Mouse (Mus musculus) skeletal muscle tissue, adult 2 months (tissue): ENCODE data around the gene Tsn.
A peak's percentile ranks its signal among the peaks of the same experiment; 100 is the strongest.

ENCODE experiments used
- DNase-seq: peaks from one replicate; pipeline ENCODE4 v3.0.0-alpha.2; 2012; ENCODE audit warnings: low read depth, low spot score

Gene Tsn

GRCm38 (mm10) chr1:118311622-118312326, at the start of gene Tsn:
Tsn (minus strand) TSS chr1:118311739.
- DNase-seq, result no peak

- peak; percentile 21 for DNase-seq
Observed at GRCm38 (mm10) chr1:118359071-118359761, 47.7 kb upstream of the Tsn start.

GRCm38 (mm10) chr1:118349922-118350321, 38.4 kb upstream of the Tsn start:
- DNase-seq, result no peak

- DNase-seq, result no peak
Observed at GRCm38 (mm10) chr1:118343649-118344435, 32.3 kb upstream of the Tsn start.

GRCm38 (mm10) chr1:118337921-118338320, 26.4 kb upstream of the Tsn start:
- DNase-seq, result peak; percentile 62

GRCm38 (mm10) chr1:118335847-118336246, 24.3 kb upstream of the Tsn start:
- no peak for DNase-seq

- DNase-seq, result no peak
Observed at GRCm38 (mm10) chr1:118334749-118335713, 23.5 kb upstream of the Tsn start.

GRCm38 (mm10) chr1:118321661-118322201, 10.2 kb upstream of the Tsn start, which contains the start of gene Nifk:
Nifk (plus strand) TSS chr1:118321839.
- peak; percentile 93 for DNase-seq

- DNase-seq, result no peak
Observed at GRCm38 (mm10) chr1:118320696-118321095, 9.2 kb upstream of the Tsn start.

- peak; percentile 84 for DNase-seq
Observed at GRCm38 (mm10) chr1:118310780-118311621, 538 bp downstream of the Tsn start.

- no peak for DNase-seq
Observed at GRCm38 (mm10) chr1:118297719-118298118, 13.8 kb downstream of the Tsn start.

- no peak for DNase-seq
Observed at GRCm38 (mm10) chr1:118296673-118297072, 14.9 kb downstream of the Tsn start.

GRCm38 (mm10) chr1:118294826-118295225, 16.7 kb downstream of the Tsn start:
- no peak for DNase-seq

- no peak for DNase-seq
Observed at GRCm38 (mm10) chr1:118294192-118294591, 17.3 kb downstream of the Tsn start.

- DNase-seq, result no peak
Observed at GRCm38 (mm10) chr1:118292291-118292690, 19.2 kb downstream of the Tsn start.

- no peak for DNase-seq
Observed at GRCm38 (mm10) chr1:118275139-118275538, 36.4 kb downstream of the Tsn start.

- DNase-seq, result no peak
Observed at GRCm38 (mm10) chr1:118251931-118252330, 59.6 kb downstream of the Tsn start.
